Comparison of ENCODE assay signal across 29 mouse cellular contexts in genomic region chr5:146699433-146700019, GRCm38 (mm10).
DNase-seq lines count a peak whose midpoint lies in the region; ATAC-seq and TF ChIP-seq lines count a peak whose summit lies in the region.
"Had no signal": no experiment of that assay in that cellular context is flagged by ENCODE, and none has a peak within 500 bp of the region (broad histone marks: within the 10 kb centered on the region; RNA-seq: fewer than 3 reads in every experiment).

No protein-coding gene starts in this region.

- TF ChIP-seq POLR2A in MEL (IDR thresholded peaks at IDR 0.05; ENCODE audit: control insufficient read depth in 1 of 2, insufficient read depth in 1 of 2, low read depth in 1 of 2, low read length in 2 of 2, poor library complexity in 1 of 2), result no peak

- H3K9me3 ChIP-seq in limb, embryonic 13.5 days, result no peaks in the 10 kb centered on the region
- H3K9me3 ChIP-seq in limb, embryonic 10.5 days (replicated peaks), result no peaks in the 10 kb centered on the region
- no peaks in the 10 kb centered on the region for H3K9me3 ChIP-seq in MEL (replicated peaks; ENCODE audit: insufficient read depth, low read length)
- H3K9me3 ChIP-seq in liver, embryonic 13.5 days (replicated peaks), result peaks cover 4% of the 10 kb centered on the region; the same call in 1 of the 2 replicates
- H3K9me3 ChIP-seq: midbrain, embryonic 12.5 days had no signal

- no peak overlapping the region for H3K4me3 ChIP-seq in limb, embryonic 13.5 days
- no peak overlapping the region for H3K4me3 ChIP-seq in limb, embryonic 10.5 days
- no peak overlapping the region for H3K4me3 ChIP-seq in MEL (ENCODE audit: control insufficient read depth in 1 of 2, insufficient read depth in 1 of 2, low read depth in 2 of 2, low read length in 2 of 2)
- H3K4me3 ChIP-seq in liver, embryonic 13.5 days (replicated peaks), result no peak overlapping the region
- H3K4me3 ChIP-seq: erythroblast, embryonic 14.5 days; gastrocnemius, adult 2 months; heart, embryonic 13.5 days; midbrain, embryonic 12.5 days; myocyte; neural tube, embryonic 12.5 days had no signal

- no peak overlapping the region for H3K4me2 ChIP-seq in limb, embryonic 13.5 days (replicated peaks)
- H3K4me2 ChIP-seq in liver, embryonic 13.5 days, result no peak overlapping the region
- H3K4me2 ChIP-seq: heart, embryonic 13.5 days; hindbrain, embryonic 14.5 days; midbrain, embryonic 12.5 days; neural tube, embryonic 12.5 days had no signal

- H3K79me2 ChIP-seq in MEL (ENCODE audit: control insufficient read depth, insufficient read depth, low read length, poor library complexity), result no peaks in the 10 kb centered on the region

- TF ChIP-seq CTCF in MEL (IDR thresholded peaks at IDR 0.05 in 2 of 3, conservative IDR thresholded peaks at IDR 0.05 in 1 of 3; ENCODE audit: control insufficient read depth in 1 of 3, insufficient read depth in 1 of 3, low read depth in 2 of 3, low read length in 3 of 3, poor library complexity in 1 of 3, severe bottlenecking in 1 of 3), result no peak

- DNase-seq in limb, embryonic 10.5 days (ENCODE audit: low spot score), result no peak
- peak; percentile 58 for DNase-seq in MEL (ENCODE audit: low read depth, low spot score)
- no peak for DNase-seq in liver, embryonic 13.5 days
- DNase-seq in left cerebral cortex, adult 18-20 months (ENCODE audit: low spot score in 2 of 2), result no peak
- no peak for DNase-seq in thymus, postnatal 10 days (ENCODE audit: low spot score in 2 of 2)
- DNase-seq: adrenal gland, postnatal 25 days; cerebellum, adult 18-20 months; cerebellum, postnatal 14 days; gastrocnemius, adult 2 months; gastrocnemius, postnatal 36 days; heart, postnatal 10 days; kidney, postnatal 25 days; layer of hippocampus, postnatal 36 days; lung, adult 18-20 months; lung, postnatal 14 days; right cerebral cortex, adult 18-20 months; thymus, adult 2 months; thymus, postnatal 4 days had no signal

- peak; percentile 23 to 45; a peak in 2 of 4 replicates for TF ChIP-seq EP300 in MEL (IDR thresholded peaks at IDR 0.05; ENCODE audit: low read depth in 1 of 2, low read length in 2 of 2)

- ATAC-seq in limb, embryonic 13.5 days (ENCODE audit: low FRiP score, low read depth), result no peak
- ATAC-seq in liver, embryonic 13.5 days (ENCODE audit: low read depth), result no peak
- peak; percentile 9 for ATAC-seq in megakaryocyte progenitor cell, adult 5-6 weeks (replicated peaks; ENCODE audit: poor library complexity)
- ATAC-seq: forebrain, embryonic 16.5 days; intestine, postnatal 0 days had no signal

- TF ChIP-seq RAD21 in MEL (IDR thresholded peaks at IDR 0.05; ENCODE audit: low read depth, low read length), result no peak

- no peaks in the 10 kb centered on the region for H3K36me3 ChIP-seq in limb, embryonic 13.5 days
- no peaks in the 10 kb centered on the region for H3K36me3 ChIP-seq in limb, embryonic 10.5 days
- peaks cover 0 to 22% of the 10 kb centered on the region in 2 experiments; a peak in 2 of 4 replicates for H3K36me3 ChIP-seq in MEL (ENCODE audit: control insufficient read depth in 1 of 2, insufficient read depth in 2 of 2, low read length in 2 of 2)
- no peaks in the 10 kb centered on the region for H3K36me3 ChIP-seq in liver, embryonic 13.5 days
- H3K36me3 ChIP-seq: heart, embryonic 13.5 days; midbrain, embryonic 12.5 days; neural tube, embryonic 12.5 days had no signal

- 0 out of 2 replicates have a peak overlapping the region, but pooled peaks have one; percentile 19 for H3K9ac ChIP-seq in limb, embryonic 13.5 days
- H3K9ac ChIP-seq in MEL (ENCODE audit: control insufficient read depth, low read depth, low read length, poor library complexity, severe bottlenecking), result no peak overlapping the region
- peak overlapping the region; percentile 40; the same call in 1 of the 2 replicates for H3K9ac ChIP-seq in liver, embryonic 13.5 days
- H3K9ac ChIP-seq: heart, embryonic 13.5 days; hindbrain, embryonic 14.5 days; midbrain, embryonic 12.5 days; neural tube, embryonic 12.5 days had no signal

- peaks cover 8% of the 10 kb centered on the region for H3K4me1 ChIP-seq in limb, embryonic 13.5 days
- H3K4me1 ChIP-seq in limb, embryonic 10.5 days, result peaks cover 4% of the 10 kb centered on the region; the same call in 1 of the 2 replicates
- H3K4me1 ChIP-seq in MEL (ENCODE audit: control insufficient read depth in 1 of 2, insufficient read depth in 2 of 2, low read length in 2 of 2), result peaks cover 21 to 34% of the 10 kb centered on the region in 2 experiments
- H3K4me1 ChIP-seq in liver, embryonic 13.5 days (replicated peaks), result peaks cover 81% of the 10 kb centered on the region
- H3K4me1 ChIP-seq: midbrain, embryonic 12.5 days; neural tube, embryonic 12.5 days had no signal

- H3K27me3 ChIP-seq in limb, embryonic 13.5 days, result no peaks in the 10 kb centered on the region
- no peaks in the 10 kb centered on the region for H3K27me3 ChIP-seq in limb, embryonic 10.5 days (ENCODE audit: low read depth, poor library complexity, severe bottlenecking)
- no peaks in the 10 kb centered on the region for H3K27me3 ChIP-seq in MEL (ENCODE audit: control insufficient read depth in 1 of 2, insufficient read depth in 2 of 2, low read length in 2 of 2)
- no peaks in the 10 kb centered on the region for H3K27me3 ChIP-seq in liver, embryonic 13.5 days
- H3K27me3 ChIP-seq: heart, embryonic 13.5 days; neural tube, embryonic 12.5 days had no signal

- 86% methylated on average over 4 of the region's 4 CpGs for WGBS in limb, embryonic 13.5 days
- 85% methylated on average over 4 of the region's 4 CpGs for WGBS in limb, embryonic 10.5 days
- WGBS in liver, embryonic 13.5 days (ENCODE audit: insufficient replicate concordance), result 28% methylated on average over 4 of the region's 4 CpGs

- no peak overlapping the region for H3K27ac ChIP-seq in limb, embryonic 13.5 days
- H3K27ac ChIP-seq in limb, embryonic 10.5 days, result no peak overlapping the region
- H3K27ac ChIP-seq in MEL (ENCODE audit: control insufficient read depth, low read depth, low read length), result peak overlapping the region; percentile 1; the same call in 1 of the 2 replicates
- H3K27ac ChIP-seq in liver, embryonic 13.5 days, result peak overlapping the region; percentile 71
- H3K27ac ChIP-seq: gastrocnemius, adult 2 months; heart, embryonic 13.5 days; hindbrain, embryonic 14.5 days; midbrain, embryonic 12.5 days; neural tube, embryonic 12.5 days; stomach, postnatal 0 days had no signal

TF ChIP-seq in MEL, 35 proteins besides CTCF, POLR2A, EP300 and RAD21:
- TF ChIP-seq POLR2AphosphoS2 (IDR thresholded peaks at IDR 0.05; ENCODE audit: low read length) (no peak), SIN3A (IDR thresholded peaks at IDR 0.05; ENCODE audit: low read length) (peak; percentile 42; the same call in 1 of the 2 replicates), MEF2A (IDR thresholded peaks at IDR 0.05; ENCODE audit: extremely low read depth, insufficient replicate concordance, low read depth, low read length, poor library complexity, severe bottlenecking) (no peak), TAL1 (IDR thresholded peaks at IDR 0.05; ENCODE audit: low read length) (no peak), KAT2A (conservative IDR thresholded peaks at IDR 0.05; ENCODE audit: low read depth, low read length) (no peak), ZMIZ1 (IDR thresholded peaks at IDR 0.05; ENCODE audit: low read depth, low read length) (no peak), MXI1 (IDR thresholded peaks at IDR 0.05; ENCODE audit: low read depth, low read length) (0 out of 2 replicates have a peak, but pooled peaks have one; percentile 34), POLR2AphosphoS5 (IDR thresholded peaks at IDR 0.05; ENCODE audit: borderline replicate concordance, low read depth, low read length) (no peak), CHD2 (IDR thresholded peaks at IDR 0.05; ENCODE audit: low read length) (no peak), MYC (IDR thresholded peaks at IDR 0.05; ENCODE audit: low read depth, low read length) (no peak), ETS1 (IDR thresholded peaks at IDR 0.05; ENCODE audit: low read depth, low read length) (peak; percentile 57), NELFE (IDR thresholded peaks at IDR 0.05; ENCODE audit: low read depth, low read length) (no peak), NRF1 (IDR thresholded peaks at IDR 0.05; ENCODE audit: insufficient read depth, low read depth, low read length, poor library complexity, severe bottlenecking) (no peak), USF2 (IDR thresholded peaks at IDR 0.05; ENCODE audit: borderline replicate concordance in 1 of 2, insufficient read depth in 1 of 2, low read depth in 1 of 2, low read length in 2 of 2) (no peak), JUND (IDR thresholded peaks at IDR 0.05; ENCODE audit: low read depth, low read length) (no peak), USF1 (IDR thresholded peaks at IDR 0.05; ENCODE audit: low read depth, low read length) (no peak), CHD1 (IDR thresholded peaks at IDR 0.05; ENCODE audit: low read depth, low read length) (0 out of 2 replicates have a peak, but pooled peaks have one; percentile 68), ELF1 (IDR thresholded peaks at IDR 0.05; ENCODE audit: low read depth, low read length) (no peak), ZNF384 (IDR thresholded peaks at IDR 0.05; ENCODE audit: low read depth, low read length) (no peak), BHLHE40 (IDR thresholded peaks at IDR 0.05; ENCODE audit: borderline replicate concordance, low read depth, low read length) (no peak), GATA1 (IDR thresholded peaks at IDR 0.05; ENCODE audit: low read depth, low read length) (0 out of 2 replicates have a peak, but pooled peaks have one; percentile 8), MYB (IDR thresholded peaks at IDR 0.05; ENCODE audit: low read depth, low read length) (peak; percentile 31; the same call in 1 of the 2 replicates), MAZ (IDR thresholded peaks at IDR 0.05; ENCODE audit: low read depth, low read length) (0 out of 2 replicates have a peak, but pooled peaks have one; percentile 25), TCF12 (IDR thresholded peaks at IDR 0.05; ENCODE audit: low read depth, low read length) (no peak), SMC3 (IDR thresholded peaks at IDR 0.05; ENCODE audit: low read depth, low read length) (no peak), TBP (IDR thresholded peaks at IDR 0.05; ENCODE audit: low read depth, low read length) (peak; percentile 57; the same call in 1 of the 2 replicates), E2F4 (IDR thresholded peaks at IDR 0.05; ENCODE audit: borderline replicate concordance, low read depth, low read length) (no peak), RCOR1 (IDR thresholded peaks at IDR 0.05; ENCODE audit: low read depth, low read length) (0 out of 2 replicates have a peak, but pooled peaks have one; percentile 6), ZC3H11A (IDR thresholded peaks at IDR 0.05; ENCODE audit: low read depth, low read length) (no peak)

Comparison
In these comparisons a context has a peak if more than half of its experiments do, and no peak if none do; other contexts are left out.
1. H3K27ac ChIP-seq: peak in MEL (single experiment) and liver, embryonic 13.5 days (single experiment); none in limb, embryonic 13.5 days (single experiment) and limb, embryonic 10.5 days (single experiment).